Mouse (Mus musculus) E14TG2a.4 (cell line): ENCODE results near the gene Synrg.

Experiments
- CTCF ChIP-seq: conservative IDR thresholded peaks from 2 replicates; pipeline ENCODE4 v1.5.1; 2014; ENCODE audit warnings: low read length
- NANOG ChIP-seq: IDR thresholded peaks from 2 replicates; pipeline ENCODE4 v1.6.1; 2014; ENCODE audit warnings: borderline replicate concordance, low read length, mixed read lengths
- POU5F1 ChIP-seq: IDR thresholded peaks from 2 replicates; pipeline ENCODE4 v1.6.1; 2014; ENCODE audit warnings: low read length, borderline replicate concordance

- no peak for TF ChIP-seq CTCF
- TF ChIP-seq NANOG, result no peak
- no peak for TF ChIP-seq POU5F1
Measured at GRCm38 (mm10) chr11:84073816-84074764, 109.9 kb downstream of the Synrg start.
